Mouse (Mus musculus) embryo, embryonic 10.5 days (tissue): ENCODE data around the gene Xpot.
A peak's percentile ranks its signal among the peaks of the same experiment; 100 is the strongest.

ENCODE experiments used
- DNase-seq: peaks from one replicate; pipeline ENCODE4 v3.0.0-alpha.2; 2015; ENCODE audit warnings: low spot score

Xpot gene

GRCm38 (mm10) chr10:121622431-121622830 lies 3.7 kb downstream of the Xpot start:
- no peak for DNase-seq

DNA sequence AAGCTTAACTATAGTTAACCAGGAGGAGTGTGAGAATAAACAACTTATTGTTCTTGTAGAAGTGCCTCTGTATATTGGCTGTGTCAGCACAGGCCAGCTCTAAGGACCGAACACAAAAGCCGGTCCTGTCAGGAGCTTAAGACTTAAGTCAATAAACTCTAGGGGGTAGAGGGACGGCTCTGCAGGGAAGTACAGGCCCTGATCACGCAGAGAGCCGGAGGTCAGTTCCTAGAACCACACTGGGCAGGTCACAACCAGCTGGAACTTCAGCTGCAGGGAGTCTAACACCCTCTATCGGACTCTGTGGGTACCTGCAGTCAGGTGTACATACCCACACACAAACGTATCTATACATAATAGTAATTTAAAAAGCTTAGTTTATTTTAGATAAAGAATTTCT lies 10.2 kb downstream of the Xpot start:
- no peak for DNase-seq

DNA sequence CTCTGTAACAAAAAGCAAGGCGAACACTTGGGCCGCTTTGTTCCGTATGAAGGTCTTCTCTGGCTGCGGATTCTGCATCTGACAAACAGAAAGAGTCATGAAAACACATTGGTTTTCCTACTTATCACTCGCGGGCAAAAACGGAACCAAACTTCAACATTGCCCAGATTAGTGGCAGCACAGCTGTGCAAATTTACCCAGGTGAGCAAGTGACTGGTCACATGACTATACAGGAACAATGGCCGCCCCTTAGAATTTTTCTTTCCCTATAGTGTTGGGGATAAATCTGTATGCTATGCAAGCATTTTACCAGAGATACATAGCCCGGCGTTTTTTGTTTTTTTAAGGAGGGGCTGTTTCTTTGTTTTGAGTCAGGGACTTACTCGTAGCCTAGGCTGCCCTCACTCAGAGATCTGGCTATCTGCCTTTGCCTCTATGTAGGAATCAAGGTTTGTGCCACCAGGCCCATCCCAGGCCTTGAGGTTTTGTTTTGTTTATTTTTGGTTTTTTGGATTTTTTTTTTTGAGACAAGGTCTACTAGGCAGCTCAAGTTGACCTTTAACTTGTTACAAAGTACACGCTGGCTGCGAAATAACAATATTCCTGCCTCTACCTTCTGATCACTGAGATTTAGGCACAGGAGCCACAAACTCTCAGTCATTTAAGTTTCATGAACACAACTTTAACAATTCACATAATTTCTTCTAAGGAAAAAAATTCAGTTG lies 10.8 kb downstream of the Xpot start:
- DNase-seq: no peak

DNA sequence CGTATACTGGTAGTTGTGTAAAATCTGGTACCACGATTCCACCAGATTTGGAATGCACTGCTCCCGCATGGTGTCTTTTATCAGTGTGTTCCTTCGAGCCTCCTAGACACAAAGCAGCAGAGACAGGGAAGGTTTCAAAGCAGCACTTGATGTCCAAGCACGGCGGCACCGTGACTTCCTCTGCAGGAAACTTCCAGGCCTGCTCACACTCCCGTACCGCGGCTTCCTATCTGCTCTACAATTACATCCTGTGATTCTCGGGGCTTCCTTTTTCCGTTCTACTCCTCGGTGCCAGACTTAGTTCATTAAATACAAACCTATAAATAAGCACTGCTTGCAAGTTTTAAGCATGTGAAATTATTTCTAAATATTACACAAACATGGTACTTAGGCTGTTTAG lies 12.6 kb downstream of the Xpot start:
- DNase-seq: no peak

DNA sequence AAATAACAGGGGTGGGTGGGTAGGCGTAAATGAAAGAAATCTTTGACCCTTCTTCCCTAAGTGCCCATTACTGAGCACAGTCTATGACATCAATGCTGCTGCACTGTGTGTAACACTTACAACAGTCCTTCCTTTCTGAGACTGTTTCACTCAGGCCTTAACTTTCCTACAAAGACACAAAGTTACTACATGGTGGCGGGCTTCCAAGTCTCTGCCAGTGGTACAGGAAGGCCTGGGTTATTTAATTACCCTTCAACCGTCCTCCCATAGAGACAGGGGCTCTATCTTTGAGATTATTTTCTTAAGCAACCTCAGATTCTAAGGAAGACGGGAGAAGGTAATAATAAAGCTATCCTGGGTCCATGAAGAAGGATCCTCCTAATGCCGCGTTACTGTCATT lies 13.7 kb downstream of the Xpot start:
- DNase-seq: no peak

DNA sequence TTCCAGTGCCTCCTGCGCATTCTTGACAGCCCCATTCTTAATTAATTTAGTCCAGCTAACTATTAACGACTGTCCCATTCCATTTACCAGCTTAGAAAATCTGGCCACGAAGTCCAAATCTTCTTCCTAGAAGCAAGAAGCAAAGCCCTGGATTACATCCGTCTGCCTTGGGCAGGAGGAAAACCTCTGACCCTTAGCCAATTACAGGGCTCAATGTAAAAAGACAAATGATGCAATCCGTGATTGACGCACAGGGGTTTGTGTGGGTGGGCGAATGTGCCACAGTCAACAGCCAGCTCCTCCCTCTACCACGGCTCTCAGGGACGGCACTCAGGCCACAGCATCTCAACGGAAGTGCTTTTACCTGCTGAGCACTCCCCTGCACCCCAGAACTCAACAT lies 14.5 kb downstream of the Xpot start:
- no peak for DNase-seq

GRCm38 (mm10) chr10:121608177-121608576 lies 18.0 kb downstream of the Xpot start:
- no peak for DNase-seq

- no peak for DNase-seq
Observed at GRCm38 (mm10) chr10:121604632-121605344, 21.3 kb downstream of the Xpot start.

DNA sequence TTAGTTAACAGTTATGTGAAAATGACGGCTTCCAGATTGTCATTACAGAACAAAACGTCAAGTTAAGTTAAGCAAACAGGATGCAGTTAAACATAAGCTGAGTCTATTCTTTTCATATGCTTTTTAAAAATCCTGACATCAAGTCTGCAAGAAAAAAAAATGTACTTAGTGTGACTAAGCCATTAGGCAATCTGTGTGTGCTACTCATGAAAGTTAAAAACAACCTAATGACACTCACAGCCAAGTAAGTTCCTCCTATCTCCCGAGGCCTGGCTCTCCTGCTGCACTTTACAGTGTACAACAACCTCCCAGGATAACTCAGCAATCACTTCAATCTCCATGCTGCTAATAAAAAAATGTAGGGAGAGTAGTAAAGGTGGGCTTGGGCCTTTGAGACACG lies 22.6 kb downstream of the Xpot start:
- DNase-seq: no peak

DNA sequence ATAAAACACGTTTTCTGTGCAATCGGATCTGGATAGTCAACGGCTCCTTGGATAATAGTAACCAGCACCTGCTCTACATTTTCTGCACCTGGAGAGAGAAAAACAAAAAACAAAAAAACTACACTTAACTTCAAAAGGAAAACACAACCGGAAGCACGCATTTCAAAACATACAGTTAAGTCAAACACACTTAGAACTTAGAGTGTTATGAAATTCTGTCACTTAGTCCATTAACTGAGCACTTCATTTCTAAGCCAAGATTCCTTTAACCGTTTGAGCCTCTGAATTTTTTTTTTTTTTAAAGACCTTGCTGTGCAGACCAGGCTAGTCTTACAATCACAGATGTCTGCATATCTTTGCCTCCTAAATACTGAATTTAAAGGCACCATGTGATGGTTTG lies 24.9 kb downstream of the Xpot start:
- no peak for DNase-seq

- no peak for DNase-seq
Observed at GRCm38 (mm10) chr10:121596580-121596979, 29.6 kb downstream of the Xpot start.

DNA sequence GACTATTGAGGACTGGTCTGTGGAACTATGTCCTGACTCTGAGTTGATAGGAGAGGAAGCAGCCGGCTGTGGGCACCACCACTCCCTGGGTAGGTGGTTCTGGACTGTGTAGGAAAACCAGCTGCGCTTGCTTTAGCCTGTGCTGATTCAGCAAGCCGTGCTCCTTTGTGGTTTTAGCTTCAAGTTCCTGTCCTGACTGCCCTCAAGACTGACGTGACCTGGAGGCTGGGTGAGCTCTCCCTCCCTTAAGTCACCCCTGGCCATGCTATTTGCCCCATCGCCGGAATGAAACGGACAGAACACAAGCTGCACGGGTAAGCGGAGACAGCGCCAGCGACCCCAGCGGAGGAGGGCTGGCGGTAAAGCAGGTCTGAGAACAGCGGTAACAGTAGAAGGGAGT lies 35.0 kb downstream of the Xpot start:
- no peak for DNase-seq

DNA sequence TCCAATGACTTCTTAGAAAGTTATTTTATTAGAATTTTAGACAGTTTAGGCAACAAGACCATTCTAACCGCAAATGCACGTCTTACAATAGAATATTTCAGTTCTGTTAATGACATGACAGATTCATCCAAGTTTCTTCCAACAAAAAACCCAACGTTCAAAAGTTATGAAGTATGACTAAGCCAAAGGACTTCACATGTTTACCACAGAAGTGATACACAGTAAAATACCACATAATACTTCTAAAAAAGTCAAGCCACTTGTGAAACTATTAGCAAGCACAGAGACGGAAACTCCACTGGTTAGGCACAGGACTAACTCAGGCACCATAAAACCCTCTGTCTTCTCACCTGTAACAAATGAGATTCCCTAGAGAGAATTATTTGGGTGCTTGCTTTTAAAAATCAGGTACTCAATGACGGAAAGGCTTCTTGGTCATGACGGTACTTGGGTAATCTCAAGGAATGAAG lies 38.7 kb downstream of the Xpot start:
- no peak for DNase-seq

GRCm38 (mm10) chr10:121586675-121587370 lies 39.3 kb downstream of the Xpot start, which contains the start of gene Tbk1:
Gene Tbk1, minus strand, starts transcription at chr10:121586787.
- DNase-seq: peak; percentile 92

- DNase-seq: peak; percentile 37
Observed at GRCm38 (mm10) chr10:121585791-121586642, 40.1 kb downstream of the Xpot start.

DNA sequence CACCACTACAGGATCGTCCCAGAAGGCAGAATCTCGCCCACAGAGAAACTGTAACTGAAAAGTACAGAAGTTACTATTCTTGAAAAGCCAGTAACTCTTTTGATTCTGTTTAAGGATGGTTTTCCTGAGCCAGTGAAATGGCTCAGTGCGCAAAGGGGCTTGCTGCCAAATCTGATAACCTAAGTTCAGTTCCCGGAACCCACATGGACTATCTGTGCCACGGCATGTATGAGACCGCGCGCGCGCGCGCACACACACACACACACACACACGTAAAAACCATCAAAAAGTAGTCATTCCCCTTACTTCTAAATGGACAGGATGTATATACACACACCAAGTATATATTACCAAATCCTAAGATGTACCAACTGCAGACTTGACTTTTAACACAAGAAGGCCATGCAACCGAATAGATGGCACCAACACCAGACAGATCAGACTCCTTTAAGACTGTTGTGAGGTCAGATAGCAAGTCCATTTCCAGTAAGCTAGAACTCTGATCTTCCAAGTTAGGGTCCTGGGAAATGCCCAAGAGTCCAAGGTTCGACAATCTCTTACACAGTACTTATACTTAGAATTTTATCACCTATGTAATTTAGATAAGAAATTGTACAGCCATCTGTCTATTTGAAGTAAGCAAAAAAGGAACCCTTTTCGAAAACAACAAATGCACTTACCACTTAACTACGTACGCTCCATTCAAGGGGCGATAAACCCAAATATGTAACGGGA lies 40.9 kb downstream of the Xpot start:
- DNase-seq: no peak

DNA sequence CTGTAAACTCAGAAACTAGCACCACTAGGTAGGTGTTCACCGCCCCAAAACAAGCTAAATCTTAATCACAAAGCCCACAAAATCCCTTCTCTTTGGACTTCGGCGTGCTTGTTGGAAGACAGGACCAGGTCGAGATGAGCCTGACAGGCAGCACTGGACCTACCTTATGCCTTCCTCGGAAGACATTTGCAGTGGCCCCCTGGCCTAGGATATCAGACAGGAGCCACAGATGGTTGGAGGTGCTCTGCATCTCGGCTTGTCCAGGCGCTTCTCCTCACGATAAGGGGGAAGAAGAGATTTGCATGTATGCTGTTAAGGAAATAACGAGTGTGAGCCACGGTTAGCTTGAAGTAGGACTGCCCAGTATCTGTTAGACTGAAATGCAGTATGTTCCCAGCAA lies 42.1 kb downstream of the Xpot start:
- DNase-seq: no peak

- no peak for DNase-seq
Observed at GRCm38 (mm10) chr10:121583016-121583415, 43.1 kb downstream of the Xpot start.

DNA sequence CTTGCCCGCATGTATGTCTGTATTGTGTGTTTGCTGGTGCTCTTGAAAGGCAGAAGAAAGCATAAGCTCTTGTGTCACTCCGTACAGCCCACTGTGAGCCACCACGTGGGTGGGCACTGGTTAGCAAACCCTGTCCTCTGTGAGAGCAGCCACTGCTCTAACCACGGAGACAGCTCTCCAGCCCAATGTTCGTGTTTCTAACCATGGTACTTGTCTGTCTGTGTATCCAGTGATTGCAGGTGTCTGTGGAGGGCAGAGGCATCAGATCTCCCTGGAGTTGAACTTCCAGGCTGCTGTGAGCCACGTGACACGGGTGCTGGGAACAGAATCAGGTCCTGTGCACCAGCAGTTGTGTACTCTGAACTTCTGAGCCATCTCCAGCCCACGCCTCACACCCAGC lies 43.8 kb downstream of the Xpot start:
- no peak for DNase-seq

DNA sequence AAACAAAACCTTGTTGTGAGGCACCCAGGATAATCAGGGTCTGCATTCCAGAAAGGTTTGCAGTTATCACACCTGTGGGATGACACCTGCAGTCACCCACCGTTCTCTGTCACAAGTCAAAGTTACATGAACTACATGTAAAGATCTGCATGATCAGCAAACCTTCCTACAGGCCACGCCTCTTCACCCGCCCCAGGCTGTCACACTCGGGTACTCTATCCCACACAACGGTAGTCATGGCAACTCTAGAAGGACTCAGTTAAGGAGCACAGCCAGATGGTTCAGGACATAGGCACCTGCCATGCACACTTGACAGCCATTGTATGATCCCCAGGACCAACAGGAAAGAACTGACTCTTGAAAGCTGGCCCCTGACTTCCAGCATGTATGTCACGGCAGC lies 44.7 kb downstream of the Xpot start:
- peak; percentile 19 for DNase-seq

GRCm38 (mm10) chr10:121580381-121580780 lies 45.8 kb downstream of the Xpot start:
- DNase-seq: no peak
